Mouse (Mus musculus) embryonic facial prominence, embryonic 10.5 days (tissue): ENCODE data around the gene Sphk2. TPM values are rescaled to one million over a fixed set of nuclear protein-coding genes. Genes with fewer than 3 reads are reported as not detected.
A peak's percentile ranks its signal among the peaks of the same experiment; 100 is the strongest.

ENCODE experiments used
- DNase-seq: peaks from one replicate; pipeline ENCODE4 v3.0.0-alpha.2; 2017; ENCODE audit warnings: low spot score
- H3K27ac ChIP-seq: fragments of 300-500 bp; sonication (generic); replicated peaks from 2 replicates; pipeline ENCODE4 v1.5.1; 2016; ENCODE audit warnings: mild to moderate bottlenecking
- H3K27me3 ChIP-seq: fragments of 300-500 bp; sonication (generic); replicated peaks from 2 replicates; pipeline ENCODE4 v1.6.1; 2016; ENCODE audit warnings: low read depth, mild to moderate bottlenecking; ENCODE audit not compliant: poor library complexity, severe bottlenecking
- H3K36me3 ChIP-seq: fragments of 300-500 bp; sonication (generic); replicated peaks from 2 replicates; pipeline ENCODE4 v1.6.1; 2016; ENCODE audit warnings: mild to moderate bottlenecking, moderate library complexity
- H3K4me1 ChIP-seq: fragments of 300-500 bp; sonication (generic); 2 replicates; pipeline ENCODE4 v1.6.1; 2016
- H3K4me3 ChIP-seq: fragments of 300-500 bp; sonication (generic); 2 replicates; pipeline ENCODE4 v1.5.1; 2016; ENCODE audit warnings: mild to moderate bottlenecking, moderate library complexity
- H3K9me3 ChIP-seq: fragments of 300-500 bp; sonication (generic); 2 replicates; pipeline ENCODE4 v1.6.1; 2016; ENCODE audit warnings: mild to moderate bottlenecking
- WGBS: fragments of 180-500 bp; shearing (Covaris S2); methylation state at CpG from one replicate; pipeline ENCODE4 v1.1.7; 2016; 5-methylcytosine and 5-hydroxymethylcytosine counted together
- polyA plus RNA-seq: library from polyadenylated mRNA; unstranded; fragments of >200 nt; fragmentation: Nextera tagmentation; extraction: Ambion mirVana; gene quantifications from 2 replicates; pipeline ENCODE4 v1.2.1, GENCODE M21; 2016

Gene Sphk2
- polyA plus RNA-seq, 1 experiment from 2014 or later: 42.1 TPM

DNA sequence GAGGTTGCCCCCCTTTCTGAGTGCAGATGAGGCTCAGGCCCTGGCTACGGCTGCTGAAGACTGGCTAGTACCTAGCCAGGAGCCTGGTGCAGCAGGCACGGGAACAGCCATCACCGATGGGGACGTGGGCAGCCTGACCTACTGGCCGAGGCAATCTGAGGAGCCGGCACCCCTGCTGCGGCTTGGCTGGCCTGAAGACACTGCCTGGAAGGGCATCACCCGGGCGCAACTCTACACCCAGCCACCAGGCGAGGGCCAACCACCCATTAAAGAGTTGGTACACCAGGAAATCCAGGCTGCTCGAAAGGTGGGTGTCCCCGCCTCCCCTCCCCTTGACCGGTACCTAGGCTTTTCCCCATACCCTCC is 4.5 kb upstream of the Sphk2 start:
- Histone ChIP-seq H3K4me1 (peaks cover 25% of the 10 kb centered on the region), H3K4me3 (0 out of 2 replicates have a peak overlapping the region, but pooled peaks have one; percentile 14), H3K36me3 (peaks cover 87% of the 10 kb centered on the region), H3K27ac (peak overlapping the region; percentile 30; the same call in 1 of the 2 replicates), H3K9me3 (no peaks in the 10 kb centered on the region), H3K27me3 (no peaks in the 10 kb centered on the region)
- WGBS: 86% methylated on average over 13 of the region's 13 CpGs
- no peak for DNase-seq

DNA sequence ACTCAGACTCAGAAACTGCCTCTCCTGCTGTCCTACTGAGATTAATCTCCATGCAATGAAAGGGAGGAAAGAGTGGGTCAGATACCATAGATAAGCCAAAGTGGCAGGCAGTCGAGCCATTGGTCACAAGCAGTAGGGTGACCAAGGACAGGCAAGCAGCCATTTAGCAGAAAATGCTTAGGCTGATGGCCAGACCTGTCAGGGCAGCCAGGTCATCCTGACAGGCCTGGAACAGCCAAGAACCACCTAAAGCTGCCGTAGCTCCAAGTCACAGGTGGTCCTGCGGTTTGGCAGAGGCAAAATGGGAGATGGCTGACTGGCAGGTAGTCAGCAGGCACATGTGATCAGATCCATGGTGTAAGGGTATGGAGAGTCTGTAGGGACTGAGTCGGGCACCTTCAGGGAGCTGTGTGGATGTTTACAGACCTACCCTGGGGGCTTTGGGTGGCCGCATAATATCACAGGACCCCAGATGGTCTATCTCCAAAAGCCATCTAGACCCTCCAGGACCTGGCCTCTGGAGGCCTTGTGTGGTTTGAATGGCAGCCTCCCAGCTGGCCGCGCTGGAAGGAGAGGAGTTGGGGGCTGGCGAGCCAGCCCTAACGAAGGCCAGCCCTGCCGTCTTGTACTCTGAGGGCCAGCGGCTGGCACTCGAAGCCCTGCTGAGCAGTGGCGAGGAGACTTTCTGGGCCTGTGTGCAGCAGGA is 4.0 kb upstream of the Sphk2 start:
- Histone ChIP-seq H3K9me3 (no peaks in the 10 kb centered on the region), H3K4me3 (peak overlapping the region; percentile 29; the same call in 1 of the 2 replicates), H3K27me3 (no peaks in the 10 kb centered on the region), H3K27ac (peak overlapping the region; percentile 30), H3K36me3 (peaks cover 82% of the 10 kb centered on the region), H3K4me1 (peaks cover 29% of the 10 kb centered on the region)
- 70% methylated on average over 13 of the region's 13 CpGs for WGBS
- DNase-seq: no peak

DNA sequence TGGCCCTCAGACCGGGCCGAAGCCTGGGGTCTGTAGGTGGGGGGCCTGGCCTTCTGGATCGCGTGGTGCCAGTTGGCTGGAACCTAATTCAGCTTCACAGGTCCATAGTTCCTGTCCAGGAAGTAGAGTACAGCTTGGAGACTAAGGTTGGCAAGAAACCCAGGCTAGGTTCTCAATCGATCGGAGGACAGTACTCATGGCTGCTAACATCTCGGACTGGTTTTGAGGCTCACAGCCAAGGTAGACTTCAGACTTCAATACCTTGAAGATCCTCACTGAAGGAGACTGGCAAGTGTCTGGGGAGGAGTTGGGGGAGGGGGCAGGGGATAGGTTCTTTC is 3.4 kb upstream of the Sphk2 start:
- Histone ChIP-seq H3K4me1 (peaks cover 35% of the 10 kb centered on the region), H3K27ac (no peak overlapping the region), H3K4me3 (peak overlapping the region; percentile 29; the same call in 1 of the 2 replicates), H3K9me3 (no peaks in the 10 kb centered on the region), H3K36me3 (peaks cover 76% of the 10 kb centered on the region), H3K27me3 (no peaks in the 10 kb centered on the region)
- 84% methylated on average over 7 of the region's 7 CpGs for WGBS
- no peak for DNase-seq

DNA sequence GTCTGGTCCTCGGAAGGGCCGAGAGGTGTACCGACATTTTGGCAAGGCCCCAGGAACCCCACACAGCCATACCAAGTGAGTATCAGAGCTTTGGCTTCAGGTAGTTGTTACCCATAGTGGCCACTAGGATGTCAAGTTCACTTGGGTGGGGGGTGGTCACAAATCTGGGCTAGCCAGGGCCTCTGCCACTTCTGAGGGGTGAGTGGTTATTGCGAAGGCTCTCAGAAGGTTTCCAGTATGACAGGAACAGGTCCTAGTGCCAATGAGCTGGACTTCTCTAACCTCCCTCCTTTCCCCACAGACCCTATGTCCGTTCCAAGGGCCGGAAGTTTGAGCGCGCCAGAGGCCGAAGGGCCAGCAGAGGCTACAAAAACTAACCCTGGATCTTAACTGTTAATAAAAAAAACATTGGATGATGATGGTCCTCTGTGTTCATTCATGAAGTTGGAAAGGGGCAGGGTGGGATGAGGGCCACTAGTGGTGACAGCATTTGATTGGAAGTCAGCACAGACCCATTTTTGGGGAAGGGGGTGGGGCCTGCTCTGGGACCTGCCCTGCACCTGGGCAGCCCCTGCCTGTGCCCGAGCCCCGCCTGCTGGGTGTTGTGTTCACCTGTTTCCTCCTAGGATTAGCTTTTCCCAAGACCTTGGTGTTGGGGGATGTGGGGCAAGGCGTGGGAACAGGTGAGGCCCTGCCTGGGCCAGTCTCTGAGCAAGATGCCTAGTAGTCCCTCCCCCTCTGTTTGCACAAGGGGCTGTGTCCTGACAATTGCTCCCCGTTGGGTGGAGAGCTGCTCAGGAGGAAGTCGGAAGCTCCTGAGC is 2.8 kb upstream of the Sphk2 start, which contains the start of gene Fam83e:
Gene Fam83e (plus strand): TSS at position 800 of the 821 bp plus-strand sequence.
- no peak for DNase-seq
- H3K4me3 ChIP-seq: peak within 1 kb of the TSS; percentile 70

DNA sequence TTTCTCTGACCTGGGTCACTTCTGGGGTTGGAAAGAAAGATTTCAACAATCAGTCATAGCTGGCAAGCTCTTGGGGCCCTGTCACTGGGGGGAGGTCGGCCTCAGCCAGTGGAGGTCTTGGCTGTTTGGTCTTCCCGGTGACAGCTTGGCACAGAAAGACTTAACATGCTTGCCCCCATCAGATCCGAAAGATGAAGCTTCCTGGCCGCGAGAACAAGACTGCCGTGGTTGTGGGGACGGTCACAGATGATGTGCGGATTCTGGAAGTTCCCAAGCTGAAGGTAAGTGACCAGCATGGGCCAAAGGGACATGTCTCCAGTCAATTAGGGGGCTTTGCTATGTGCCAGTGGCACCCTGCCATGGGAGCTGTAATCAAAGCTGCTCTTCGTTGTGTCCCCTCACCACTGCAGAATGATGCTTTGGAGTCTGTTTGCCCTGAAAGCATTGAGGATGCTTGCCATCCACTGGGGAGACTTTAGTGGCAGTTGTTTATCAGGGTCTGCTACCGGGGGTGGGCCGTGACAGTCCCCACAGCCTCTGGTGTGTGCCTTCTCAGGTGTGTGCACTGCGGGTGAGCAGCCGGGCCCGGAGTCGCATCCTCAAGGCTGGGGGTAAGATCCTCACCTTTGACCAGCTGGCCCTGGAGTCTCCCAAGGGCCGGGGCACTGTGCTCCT is 2.1 kb upstream of the Sphk2 start:
- Histone ChIP-seq H3K4me3 (peak overlapping the region; percentile 70), H3K9me3 (no peaks in the 10 kb centered on the region), H3K4me1 (peaks cover 48% of the 10 kb centered on the region), H3K27me3 (no peaks in the 10 kb centered on the region), H3K27ac (no peak overlapping the region), H3K36me3 (peaks cover 63% of the 10 kb centered on the region)
- no peak for DNase-seq
- WGBS: 94% methylated on average over 16 of the region's 16 CpGs

More for the DNA sequence above, 2.8 kb upstream of the Sphk2 start, which contains the start of gene Fam83e:
- 88% methylated on average over 14 of the region's 14 CpGs for WGBS
- no peaks in the 10 kb centered on the region for H3K27me3 ChIP-seq
- peaks cover 41% of the 10 kb centered on the region for H3K4me1 ChIP-seq
- H3K9me3 ChIP-seq: no peaks in the 10 kb centered on the region
- H3K36me3 ChIP-seq: peaks cover 70% of the 10 kb centered on the region
- peak within 1 kb of the TSS; percentile 30; the same call in 1 of the 2 replicates for H3K27ac ChIP-seq

DNA sequence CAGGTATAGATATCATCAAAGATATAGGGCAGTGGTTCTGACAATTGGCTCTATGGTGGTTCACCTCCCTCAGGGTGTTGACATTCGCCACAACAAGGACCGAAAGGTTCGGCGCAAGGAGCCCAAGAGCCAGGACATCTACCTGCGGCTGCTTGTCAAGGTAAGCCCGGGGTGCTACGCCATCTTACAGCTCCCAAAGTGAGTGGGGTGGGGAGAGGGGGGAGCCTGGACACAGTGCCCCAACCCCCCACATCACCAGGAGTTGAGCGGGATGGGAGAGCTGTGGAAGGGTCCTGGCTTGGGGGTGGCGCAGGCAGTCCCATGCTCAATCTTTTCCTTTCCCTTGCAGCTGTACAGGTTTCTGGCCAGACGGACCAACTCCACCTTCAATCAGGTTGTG is 1.4 kb upstream of the Sphk2 start:
- 79% methylated on average over 10 of the region's 10 CpGs for WGBS
- Histone ChIP-seq H3K9me3 (no peaks in the 10 kb centered on the region), H3K4me1 (peaks cover 55% of the 10 kb centered on the region), H3K4me3 (peak overlapping the region; percentile 70), H3K27ac (peak overlapping the region; percentile 93), H3K27me3 (no peaks in the 10 kb centered on the region), H3K36me3 (peaks cover 58% of the 10 kb centered on the region)
- DNase-seq: no peak

DNA sequence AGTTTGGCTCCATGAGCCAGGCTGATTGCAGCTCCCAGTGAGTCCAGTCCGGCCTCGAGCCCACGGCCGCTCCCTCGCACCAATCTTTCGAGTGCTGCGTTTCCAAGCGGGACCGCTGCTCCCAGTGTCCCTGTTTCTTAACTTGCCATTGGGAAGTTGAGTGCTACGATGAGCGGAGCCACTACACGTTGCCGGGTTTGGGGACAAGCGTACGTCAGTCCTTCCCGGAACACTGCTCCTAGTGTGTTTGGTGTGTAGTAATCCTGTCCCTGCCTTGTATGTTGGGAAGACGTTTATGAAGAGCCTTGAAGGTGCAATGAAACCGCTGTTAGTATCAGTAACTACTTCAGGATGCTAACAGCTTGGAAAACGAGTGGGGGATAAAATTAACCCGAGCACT is 529 bp upstream of the Sphk2 start:
- Histone ChIP-seq H3K27me3 (no peaks in the 10 kb centered on the region), H3K36me3 (peaks cover 58% of the 10 kb centered on the region), H3K27ac (peak overlapping the region; percentile 93), H3K4me1 (peaks cover 64% of the 10 kb centered on the region), H3K9me3 (no peaks in the 10 kb centered on the region), H3K4me3 (peak overlapping the region; percentile 70)
- WGBS: under 1% methylated on average over 20 of the region's 20 CpGs
- DNase-seq: no peak

DNA sequence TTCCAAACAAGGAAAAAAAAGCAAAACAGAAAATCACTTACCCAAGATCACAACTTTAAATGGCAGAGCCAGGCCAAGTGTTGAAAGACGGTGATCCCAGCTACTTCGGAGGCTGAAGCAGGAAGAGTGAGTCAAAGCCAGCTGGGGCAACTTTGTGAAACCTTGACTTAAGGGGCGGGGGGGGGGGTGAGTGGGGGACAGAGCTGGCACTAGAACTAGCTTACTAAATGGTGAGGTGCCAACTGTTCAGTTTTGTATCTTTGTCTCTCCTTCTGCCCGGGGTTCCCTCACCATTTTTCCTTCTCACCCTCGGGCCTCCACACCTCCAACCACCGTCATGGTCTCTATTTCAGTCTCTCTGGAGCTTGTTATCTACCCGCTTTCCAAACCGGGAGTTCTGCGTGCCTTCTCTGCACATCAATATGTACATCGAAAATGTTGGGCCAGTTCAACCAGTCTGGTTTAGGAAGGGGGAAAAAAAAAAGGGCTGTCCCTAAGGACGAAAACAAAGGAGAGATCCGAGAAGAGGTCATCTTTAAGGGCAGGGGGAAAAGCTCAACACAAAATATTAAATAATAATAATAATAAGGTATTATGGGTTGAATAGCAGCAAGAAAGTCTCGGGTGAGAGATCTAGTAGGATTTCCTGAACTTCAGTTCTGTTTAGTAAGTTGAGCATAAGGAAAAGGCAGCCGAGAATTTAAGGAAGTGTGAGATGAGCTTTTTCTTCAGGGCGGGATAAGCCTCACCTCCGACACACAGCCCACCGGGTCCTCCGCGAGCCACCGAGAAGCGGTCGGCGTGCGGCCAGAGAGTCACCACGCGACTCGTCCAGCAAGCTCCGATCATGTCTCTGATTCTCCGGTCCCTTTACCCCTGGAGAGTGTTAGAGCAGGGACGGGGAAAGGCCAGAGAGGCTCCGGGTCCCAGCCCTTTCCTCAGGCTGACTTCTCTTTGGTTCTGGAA is 567 bp downstream of the Sphk2 start:
- Histone ChIP-seq H3K27me3 (no peaks in the 10 kb centered on the region), H3K4me1 (peaks cover 64% of the 10 kb centered on the region), H3K36me3 (peaks cover 58% of the 10 kb centered on the region)

DNA sequence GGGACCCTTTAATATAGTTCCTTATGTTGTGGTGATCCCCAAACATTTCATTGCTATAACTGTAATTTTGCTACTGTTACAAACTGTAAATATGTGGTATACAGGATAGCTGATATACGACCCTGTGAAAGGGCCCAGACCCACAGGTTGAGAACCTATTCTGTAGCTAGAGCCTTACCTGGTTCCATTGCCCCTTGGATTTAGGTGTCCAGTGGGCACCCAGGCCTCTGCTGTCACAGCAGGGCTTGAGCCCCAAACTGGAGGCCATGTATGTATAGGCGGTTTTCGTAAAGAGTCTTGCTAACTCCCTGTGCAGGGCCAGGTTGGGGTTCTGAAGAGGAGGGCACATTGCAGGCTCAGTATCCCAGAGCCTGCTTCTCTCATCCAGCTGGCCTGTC is 1.3 kb downstream of the Sphk2 start:
- WGBS: 89% methylated on average over 3 of the region's 3 CpGs
- Histone ChIP-seq H3K27me3 (no peaks in the 10 kb centered on the region), H3K36me3 (peaks cover 58% of the 10 kb centered on the region), H3K4me3 (peak overlapping the region; percentile 70), H3K4me1 (peaks cover 64% of the 10 kb centered on the region), H3K9me3 (no peaks in the 10 kb centered on the region), H3K27ac (no peak overlapping the region)
- no peak for DNase-seq

More for the DNA sequence above, 567 bp downstream of the Sphk2 start:
- Histone ChIP-seq H3K9me3 (no peaks in the 10 kb centered on the region), H3K27ac (peak overlapping the region; percentile 93), H3K4me3 (peak overlapping the region; percentile 70)
- no peak for DNase-seq
- 11% methylated on average over 31 of the region's 31 CpGs for whole genome bisulfite sequencing

DNA sequence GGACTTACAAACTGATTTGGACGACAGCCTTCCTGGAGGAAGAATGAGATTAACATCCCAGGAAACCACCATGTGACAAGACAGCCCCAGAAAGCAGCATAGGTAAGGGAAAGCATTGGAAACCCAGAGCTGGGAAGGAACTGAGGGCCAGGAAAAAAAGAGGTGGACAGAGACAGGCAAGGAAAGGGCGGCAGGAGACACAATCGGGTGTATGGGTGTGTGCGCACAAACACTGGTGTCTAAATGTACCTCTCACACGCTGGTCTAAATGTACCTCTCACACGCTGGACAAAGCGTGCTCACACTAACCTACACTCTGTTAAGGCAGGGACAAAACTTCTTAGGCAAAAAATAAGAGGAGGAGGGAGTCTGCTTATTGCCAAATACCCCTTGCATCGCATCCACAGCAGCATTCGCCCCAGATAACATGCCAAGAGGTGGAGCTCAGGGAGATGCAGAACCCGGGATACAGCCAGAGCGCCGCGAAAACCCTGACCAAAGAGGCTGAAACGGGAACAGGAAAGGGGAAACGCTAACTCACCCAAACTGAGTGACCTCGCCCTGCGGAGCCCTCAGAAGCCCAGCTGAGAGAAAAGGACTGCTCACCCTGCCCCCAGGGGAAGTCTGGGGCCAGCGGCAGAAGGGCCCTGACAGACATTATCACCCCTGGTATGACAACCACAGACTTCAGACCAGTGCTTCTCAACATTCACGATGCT is 1.9 kb downstream of the Sphk2 start:
- 84% methylated on average over 19 of the region's 19 CpGs for WGBS
- no peaks in the 10 kb centered on the region for H3K9me3 ChIP-seq
- H3K4me3 ChIP-seq: peak overlapping the region; percentile 70
- peaks cover 60% of the 10 kb centered on the region for H3K4me1 ChIP-seq
- DNase-seq: no peak
- H3K27ac ChIP-seq: peak overlapping the region; percentile 90
- H3K36me3 ChIP-seq: peaks cover 58% of the 10 kb centered on the region
- H3K27me3 ChIP-seq: no peaks in the 10 kb centered on the region

DNA sequence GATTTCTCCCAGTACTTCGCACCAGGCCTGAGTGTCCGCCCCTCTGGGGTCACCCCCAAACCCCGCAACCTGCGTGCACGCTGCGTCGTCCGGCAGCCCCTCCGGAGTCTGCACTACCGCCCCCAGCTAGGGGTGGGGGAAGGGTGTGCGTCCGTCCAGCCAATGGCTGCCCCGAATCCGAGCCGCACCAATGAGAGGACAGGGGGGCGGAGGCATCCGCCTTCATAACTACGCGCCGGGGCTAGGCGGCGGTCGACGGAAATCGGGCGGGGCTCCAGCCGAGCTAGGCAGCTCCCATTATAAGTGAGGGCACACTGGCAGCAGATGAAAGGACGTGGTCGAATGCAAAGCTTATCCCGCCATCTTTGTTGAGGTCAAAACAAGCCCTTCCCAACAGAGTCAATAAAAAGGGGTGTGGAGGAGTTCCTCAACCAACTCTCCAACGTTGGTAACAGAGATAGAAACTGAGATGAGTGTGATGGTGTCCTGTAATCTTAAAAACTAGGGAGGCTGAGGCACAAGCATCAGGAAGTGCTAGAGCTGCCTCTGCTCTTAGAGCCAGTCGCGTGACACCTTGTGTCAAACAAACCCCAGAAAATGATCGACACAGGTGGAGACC is 2.6 kb downstream of the Sphk2 start, which contains the start of gene Rpl18:
Gene Rpl18 (plus strand): TSS at position 368 of the 619 bp plus-strand sequence.
- peaks cover 58% of the 10 kb centered on the region for H3K36me3 ChIP-seq
- H3K4me3 ChIP-seq: peak within 1 kb of the TSS; percentile 70
- no peaks in the 10 kb centered on the region for H3K9me3 ChIP-seq
- WGBS: 7% methylated on average over 34 of the region's 34 CpGs
- H3K27ac ChIP-seq: peak within 1 kb of the TSS; percentile 90
- H3K27me3 ChIP-seq: no peaks in the 10 kb centered on the region
- peak; percentile 98 for DNase-seq
- peaks cover 59% of the 10 kb centered on the region for H3K4me1 ChIP-seq
